Mouse (Mus musculus) retina, postnatal 7 days (tissue): ENCODE results near the gene Tmem130.

Experiments
- DNase-seq: peaks from one replicate; pipeline ENCODE4 v3.0.0-alpha.2; 2012; ENCODE audit warnings: low read depth, low spot score

Tmem130 gene

GRCm38 (mm10) chr5:144733953-144734352, 27.7 kb downstream of the Tmem130 start:
- peak; percentile 70 for DNase-seq

GRCm38 (mm10) chr5:144729216-144729615, 32.4 kb downstream of the Tmem130 start:
- DNase-seq, result no peak

GRCm38 (mm10) chr5:144728237-144728636, 33.4 kb downstream of the Tmem130 start:
- DNase-seq, result peak; percentile 28

GRCm38 (mm10) chr5:144727119-144727518, 34.5 kb downstream of the Tmem130 start:
- peak; percentile 56 for DNase-seq

- DNase-seq, result no peak
Measured at GRCm38 (mm10) chr5:144725554-144725953, 36.1 kb downstream of the Tmem130 start.

GRCm38 (mm10) chr5:144724926-144725325, 36.7 kb downstream of the Tmem130 start:
- DNase-seq, result no peak

GRCm38 (mm10) chr5:144720281-144720680, 41.3 kb downstream of the Tmem130 start:
- DNase-seq, result no peak

GRCm38 (mm10) chr5:144719781-144720180, 41.8 kb downstream of the Tmem130 start:
- no peak for DNase-seq

GRCm38 (mm10) chr5:144717186-144717585, 44.4 kb downstream of the Tmem130 start:
- DNase-seq, result no peak

GRCm38 (mm10) chr5:144713371-144713770, 48.2 kb downstream of the Tmem130 start:
- DNase-seq, result no peak

- no peak for DNase-seq
Measured at GRCm38 (mm10) chr5:144707603-144708002, 54.0 kb downstream of the Tmem130 start.

- no peak for DNase-seq
Measured at GRCm38 (mm10) chr5:144703464-144704368, 57.9 kb downstream of the Tmem130 start.

- no peak for DNase-seq
Measured at GRCm38 (mm10) chr5:144695289-144696060, 66.1 kb downstream of the Tmem130 start.

GRCm38 (mm10) chr5:144694161-144694560, 67.5 kb downstream of the Tmem130 start:
- no peak for DNase-seq

GRCm38 (mm10) chr5:144691421-144691820, 70.2 kb downstream of the Tmem130 start:
- no peak for DNase-seq

GRCm38 (mm10) chr5:144688371-144688770, 73.2 kb downstream of the Tmem130 start:
- DNase-seq, result no peak
